Mouse (Mus musculus) B cell, adult 67 days (primary cell): ENCODE measurements around the gene Uba1. TPM values are rescaled to one million over a fixed set of nuclear protein-coding genes. Genes with fewer than 3 reads are reported as not detected.

Experiments used
- total RNA-seq, 2 experiments: library from RNA; stranded (reverse); gene quantifications; 4 replicates each; pipeline ENCODE4 v1.2.4; 2023

The Uba1 gene
- 100 to 1,000 TPM; 198 to 224 TPM for total RNA-seq

DNA sequence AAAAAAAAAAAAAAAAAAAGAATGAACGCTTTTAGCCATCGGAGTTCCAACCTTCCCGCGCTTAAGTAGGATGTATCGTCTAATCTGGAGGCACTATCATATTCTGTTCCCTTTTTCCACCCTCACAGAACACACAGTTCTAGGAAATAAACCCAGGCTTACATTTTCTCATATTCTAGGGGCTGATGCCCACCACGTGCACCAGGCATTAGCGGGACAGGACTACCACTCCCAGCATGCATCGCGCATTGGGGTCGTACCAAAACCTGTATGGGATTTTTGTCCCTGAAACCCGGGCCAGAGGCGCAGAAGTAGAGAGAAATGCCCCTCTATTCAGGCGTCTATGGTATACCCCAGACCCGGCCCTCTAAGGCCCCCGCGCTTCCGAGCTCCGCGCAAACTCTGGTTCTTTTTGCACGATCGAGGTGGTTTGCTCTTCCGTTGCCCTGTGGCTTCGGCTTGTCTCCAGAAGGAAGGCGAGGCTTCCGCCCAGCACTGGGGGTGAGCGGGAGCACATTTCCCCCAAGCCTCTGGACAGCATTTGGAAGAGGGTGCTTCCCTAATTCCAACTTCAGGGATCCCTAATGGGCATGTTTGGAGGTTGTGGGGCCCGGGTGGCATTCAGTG lies at the start of gene Uba1:
TSS of gene Uba1 (plus strand) at position 301 of the 627 bp plus-strand sequence.

DNA sequence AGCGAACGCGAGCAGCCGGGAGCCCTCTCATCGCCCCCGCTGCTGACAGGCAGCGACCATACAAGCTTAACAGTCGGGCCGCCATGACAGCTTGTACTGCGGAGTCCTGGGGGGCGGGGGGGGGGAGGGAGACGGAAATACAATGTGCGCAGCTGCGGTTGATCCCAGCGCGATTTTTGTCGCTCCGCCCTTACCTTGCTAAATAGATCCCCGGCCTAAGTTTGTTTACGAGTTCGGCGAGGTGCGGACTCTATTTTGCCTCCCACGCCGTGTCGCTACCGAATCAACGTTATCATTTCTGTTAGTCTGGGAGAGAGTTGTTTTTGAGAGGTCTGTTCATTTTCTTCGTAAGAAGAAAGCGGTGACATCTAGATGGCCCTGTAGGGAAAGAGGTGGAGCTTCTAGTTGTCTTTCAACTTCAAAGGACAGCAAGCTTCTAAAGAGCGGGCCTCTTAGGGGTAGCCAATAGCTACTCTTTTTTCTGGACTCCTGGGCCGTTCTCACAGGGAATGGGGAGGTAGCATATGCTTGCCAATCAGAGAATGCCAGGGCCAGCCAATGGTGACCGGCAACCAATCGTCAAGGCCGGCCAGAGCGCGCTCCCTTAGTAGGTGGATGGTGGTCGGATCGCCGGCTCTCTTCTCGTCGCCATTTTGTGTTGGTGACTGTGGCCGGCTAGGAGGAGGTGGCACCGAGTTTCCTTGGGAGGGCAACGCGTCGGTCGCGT lies 40.8 kb upstream of the Uba1 start, which contains the start of the genes Rbm10 and Ndufb11:
TSS of gene Rbm10 (plus strand) at position 328 of the 727 bp plus-strand sequence.
TSS of gene Ndufb11 (minus strand) at position 444 of the 727 bp plus-strand sequence.

DNA sequence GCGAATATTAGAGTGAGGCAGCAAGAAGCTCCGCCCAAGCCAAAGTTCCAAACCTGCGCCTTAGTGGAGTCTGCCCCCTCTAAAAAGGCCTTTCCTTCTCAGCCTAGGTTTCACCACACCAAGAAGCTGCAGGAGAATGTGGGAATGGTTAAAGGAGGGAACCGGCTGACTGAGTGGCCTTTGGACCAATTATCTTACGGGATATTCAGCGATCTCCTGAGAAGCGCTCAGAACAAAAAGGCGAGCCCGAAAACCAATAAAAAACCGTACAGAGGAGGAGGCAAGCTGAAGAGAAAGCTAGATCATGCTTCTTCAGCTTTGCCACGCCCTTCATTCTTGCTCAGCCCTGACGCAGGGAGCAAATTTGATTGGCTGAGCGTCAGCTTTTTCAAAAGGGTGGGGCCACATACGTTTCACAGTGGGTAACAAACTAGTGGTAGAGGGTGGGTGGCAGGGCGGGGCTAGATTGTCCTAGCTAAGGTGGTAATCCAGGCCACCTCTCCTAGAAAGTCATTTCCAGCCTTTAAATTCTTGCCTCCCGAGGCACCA lies 29.5 kb downstream of the Uba1 start, which contains the start of gene Cdk16:
TSS of gene Cdk16 (plus strand) at position 436 of the 549 bp plus-strand sequence.

DNA sequence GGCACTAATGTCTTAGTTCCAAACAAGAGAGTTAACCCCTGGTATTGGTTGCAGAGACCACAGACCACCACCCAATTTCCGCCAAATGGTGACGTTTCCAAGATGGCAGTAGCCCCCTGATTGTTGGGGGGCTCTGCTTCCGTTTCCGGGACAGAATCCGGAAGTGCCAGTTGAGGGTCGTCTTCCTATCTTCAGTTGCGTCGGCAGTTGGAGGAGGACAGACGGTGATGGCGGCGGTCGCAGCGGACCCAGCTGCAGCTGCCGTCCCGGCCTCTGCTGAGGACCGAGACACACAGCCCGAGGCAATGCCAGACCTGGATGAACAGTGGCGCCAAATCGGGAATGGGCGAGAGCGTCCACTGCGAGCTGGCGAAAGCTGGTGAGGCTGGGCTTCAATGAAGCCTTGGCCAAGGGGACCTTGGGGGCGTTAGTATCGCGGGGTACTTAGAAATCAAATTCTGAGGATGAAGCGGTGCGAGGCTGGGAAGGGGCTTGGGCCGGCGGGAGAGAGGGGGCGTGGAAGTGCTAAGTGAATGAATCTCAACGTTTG lies 45.7 kb downstream of the Uba1 start, which contains the start of gene Usp11:
TSS of gene Usp11 (plus strand) at position 166 of the 550 bp plus-strand sequence.

Other genes with a start within 250 kb of the Uba1 start
- gene Jade3, start 232.6 kb upstream of the Uba1 start, total RNA-seq = 1 to 10 TPM; 4.9 to 5.7 TPM
- not detected for gene Rgn, start 108.5 kb upstream of the Uba1 start, total RNA-seq
- gene Rbm10, start 40.8 kb upstream of the Uba1 start, total RNA-seq = 10 to 100 TPM; 51.1 to 60.3 TPM
- gene Ndufb11, start 40.7 kb upstream of the Uba1 start, total RNA-seq = 100 to 1,000 TPM; 110 to 133 TPM
- 100 to 1,000 TPM in 1 of 2 experiments, 10 to 100 TPM in 1; 84.2 to 117 TPM for gene Cdk16, start 29.6 kb downstream of the Uba1 start, total RNA-seq
- 10 to 100 TPM; 34.3 to 41.1 TPM for gene Usp11, start 45.6 kb downstream of the Uba1 start, total RNA-seq
- gene Araf, start 139.5 kb downstream of the Uba1 start, total RNA-seq = 100 to 1,000 TPM; 154 to 180 TPM
- not detected for gene Timp1, start 211.8 kb downstream of the Uba1 start, total RNA-seq